Comparison of ENCODE assay signal across 24 mouse cellular contexts in genomic region chr2:91934826-91935525, GRCm38 (mm10). TPM values are rescaled to one million over a fixed set of nuclear protein-coding genes. Genes with fewer than 3 reads are reported as not detected.
DNase-seq lines count a peak whose midpoint lies in the region; ATAC-seq lines count a peak whose summit lies in the region.
"Had no signal": no experiment of that assay in that cellular context is flagged by ENCODE, and none has a peak within 500 bp of the region (broad histone marks: within the 10 kb centered on the region; RNA-seq: fewer than 3 reads in every experiment).

No protein-coding gene starts in this region.

- no peak overlapping the region for H3K4me3 ChIP-seq in heart, embryonic 10.5 days
- H3K4me3 ChIP-seq in liver, embryonic 11.5 days (ENCODE audit: low read depth, low read length): no peak overlapping the region
- no peak overlapping the region for H3K4me3 ChIP-seq in liver, embryonic 12.5 days
- H3K4me3 ChIP-seq: heart, embryonic 13.5 days; lung, embryonic 15.5 days; midbrain, embryonic 13.5 days; myocyte had no signal

- no peak for ATAC-seq in liver, embryonic 11.5 days (replicated peaks; ENCODE audit: low FRiP score)
- no peak for ATAC-seq in liver, embryonic 12.5 days
- ATAC-seq: activated CD4-positive, CD25-positive, alpha-beta regulatory T cell, adult 4 months; forebrain, embryonic 14.5 days; midbrain, embryonic 13.5 days had no signal

- no peaks in the 10 kb centered on the region for H3K27me3 ChIP-seq in heart, embryonic 10.5 days (ENCODE audit: insufficient read depth, poor library complexity, severe bottlenecking)
- H3K27me3 ChIP-seq in liver, embryonic 11.5 days (replicated peaks; ENCODE audit: control insufficient read depth, insufficient read depth, low read length): no peaks in the 10 kb centered on the region
- peaks cover 20% of the 10 kb centered on the region for H3K27me3 ChIP-seq in liver, embryonic 12.5 days (replicated peaks)
- H3K27me3 ChIP-seq: heart, embryonic 13.5 days; lung, embryonic 15.5 days had no signal

- intact Hi-C loops in heart, postnatal 36 days (cut with DNase I): no loop called here

- H3K36me3 ChIP-seq in heart, embryonic 10.5 days: peaks cover 70% of the 10 kb centered on the region
- H3K36me3 ChIP-seq in liver, embryonic 11.5 days (ENCODE audit: control insufficient read depth, insufficient read depth, low read length): peaks cover 53% of the 10 kb centered on the region
- H3K36me3 ChIP-seq in liver, embryonic 12.5 days: peaks cover 74% of the 10 kb centered on the region

- peaks cover 68% of the 10 kb centered on the region for H3K4me1 ChIP-seq in heart, embryonic 10.5 days
- H3K4me1 ChIP-seq in liver, embryonic 11.5 days (replicated peaks; ENCODE audit: control insufficient read depth, insufficient read depth, low read length): peaks cover 34% of the 10 kb centered on the region
- peaks cover 50% of the 10 kb centered on the region for H3K4me1 ChIP-seq in liver, embryonic 12.5 days

- H3K9me3 ChIP-seq in heart, embryonic 10.5 days: no peaks in the 10 kb centered on the region
- H3K9me3 ChIP-seq in liver, embryonic 11.5 days (ENCODE audit: control insufficient read depth, low read length): no peaks in the 10 kb centered on the region
- H3K9me3 ChIP-seq in liver, embryonic 12.5 days (replicated peaks): no peaks in the 10 kb centered on the region
- H3K9me3 ChIP-seq: heart, embryonic 13.5 days; lung, embryonic 15.5 days; midbrain, embryonic 13.5 days had no signal

- H3K4me2 ChIP-seq in liver, embryonic 11.5 days: no peak overlapping the region
- H3K4me2 ChIP-seq in liver, embryonic 12.5 days: no peak overlapping the region
- H3K4me2 ChIP-seq: heart, embryonic 13.5 days; lung, embryonic 15.5 days; midbrain, embryonic 13.5 days had no signal

- peak overlapping the region; percentile 92 for H3K27ac ChIP-seq in heart, embryonic 10.5 days
- 0 out of 2 replicates have a peak overlapping the region, but pooled peaks have one; percentile 1 for H3K27ac ChIP-seq in liver, embryonic 11.5 days (ENCODE audit: low read depth, low read length)
- no peak overlapping the region for H3K27ac ChIP-seq in liver, embryonic 12.5 days
- H3K27ac ChIP-seq: lung, embryonic 15.5 days; midbrain, embryonic 13.5 days had no signal

- 89% methylated on average over 9 of the region's 9 CpGs for WGBS in heart, embryonic 10.5 days
- 85% methylated on average over 9 of the region's 9 CpGs for WGBS in liver, embryonic 11.5 days
- 83% methylated on average over 9 of the region's 9 CpGs for WGBS in liver, embryonic 12.5 days (ENCODE audit: insufficient replicate concordance)

- no peak overlapping the region for H3K9ac ChIP-seq in liver, embryonic 11.5 days (ENCODE audit: low read depth, low read length)
- no peak overlapping the region for H3K9ac ChIP-seq in liver, embryonic 12.5 days
- H3K9ac ChIP-seq: lung, embryonic 15.5 days; midbrain, embryonic 13.5 days had no signal

- DNase-seq in heart, embryonic 10.5 days (ENCODE audit: low spot score): no peak
- DNase-seq in heart, postnatal 36 days: no peak
- no peak for DNase-seq in liver, embryonic 11.5 days (ENCODE audit: low spot score)
- DNase-seq in cerebellum, adult 9-11 months: peak; percentile 79
- DNase-seq in naive thymus-derived CD4-positive, alpha-beta T cell, adult 2 months (ENCODE audit: low read depth): peak; percentile 7
- no peak for DNase-seq in urinary bladder, postnatal 10 days (ENCODE audit: low spot score)
- DNase-seq: adrenal gland, postnatal 25 days; B cell, adult 2 months; heart, postnatal 4 days; kidney, postnatal 25 days; retina, postnatal 1 day; thymus, postnatal 36 days had no signal

RNA-seq across cellular contexts. Expression of gene Mdk, which starts 2.9 kb away (rescaled TPM):
- 1,001 and 1,694 TPM in 2 replicates for polyA plus RNA-seq in heart, embryonic 10.5 days (2016; fragmentation: Nextera tagmentation; extraction: Ambion mirVana)
- 1 to 10 TPM; 2.4 to 3.9 TPM for total RNA-seq in heart, postnatal 36 days (2021)
- polyA plus RNA-seq in liver, embryonic 11.5 days (2014; fragmentation: Nextera tagmentation; extraction: Ambion mirVana): 461 and 501 TPM in 2 replicates
- polyA plus RNA-seq in liver, embryonic 12.5 days (2016; fragmentation: Nextera tagmentation; extraction: Ambion mirVana): 137 and 140 TPM in 2 replicates
- total RNA-seq: liver, adult 2 months had no signal

RNA-seq across cellular contexts. Expression of gene Chrm4, which starts 7.9 kb away (rescaled TPM):
- polyA plus RNA-seq in heart, embryonic 10.5 days (2016; fragmentation: Nextera tagmentation; extraction: Ambion mirVana): 0.16 and 0.57 TPM in 2 replicates
- not detected for total RNA-seq in heart, postnatal 36 days (2021)
- polyA plus RNA-seq in liver, embryonic 11.5 days (2014; fragmentation: Nextera tagmentation; extraction: Ambion mirVana): 0.34 and 0.36 TPM in 2 replicates
- polyA plus RNA-seq in liver, embryonic 12.5 days (2016; fragmentation: Nextera tagmentation; extraction: Ambion mirVana): 0.17 TPM in 1 of 2 replicates, not detected in the other
- total RNA-seq: heart, postnatal 4 days; liver, adult 2 months had no signal
- polyA plus RNA-seq: heart, embryonic 13.5 days; intestine, embryonic 14.5 days; liver, adult 2 months; lung, embryonic 15.5 days had no signal

RNA-seq across cellular contexts. Expression of gene Gm9821, which starts 10.5 kb away (rescaled TPM):
- polyA plus RNA-seq in heart, embryonic 10.5 days (2016; fragmentation: Nextera tagmentation; extraction: Ambion mirVana): 1.9 and 3.0 TPM in 2 replicates
- total RNA-seq in heart, postnatal 36 days (2021): not detected
- polyA plus RNA-seq in liver, embryonic 11.5 days (2014; fragmentation: Nextera tagmentation; extraction: Ambion mirVana): 3.7 and 4.8 TPM in 2 replicates
- polyA plus RNA-seq in liver, embryonic 12.5 days (2016; fragmentation: Nextera tagmentation; extraction: Ambion mirVana): 2.3 and 2.5 TPM in 2 replicates
- total RNA-seq: adrenal gland, postnatal 25 days; heart, postnatal 4 days; layer of hippocampus, postnatal 14 days; left cerebral cortex, postnatal 14 days; liver, adult 2 months had no signal
- polyA plus RNA-seq: liver, adult 2 months; small intestine, adult 2 months had no signal

RNA-seq across cellular contexts. Expression of gene Dgkz, which starts 40.7 kb away (rescaled TPM):
- 58.4 and 61.0 TPM in 2 replicates for polyA plus RNA-seq in heart, embryonic 10.5 days (2016; fragmentation: Nextera tagmentation; extraction: Ambion mirVana)
- total RNA-seq in heart, postnatal 36 days (2021): 10 to 100 TPM; 48.4 to 51.2 TPM
- polyA plus RNA-seq in liver, embryonic 11.5 days (2014; fragmentation: Nextera tagmentation; extraction: Ambion mirVana): 81.4 and 85.9 TPM in 2 replicates
- polyA plus RNA-seq in liver, embryonic 12.5 days (2016; fragmentation: Nextera tagmentation; extraction: Ambion mirVana): 46.9 and 48.8 TPM in 2 replicates

Comparison
In these comparisons a context has a peak if more than half of its experiments do, and no peak if none do; other contexts are left out.
1. DNase-seq: peak in cerebellum, adult 9-11 months (single experiment) and naive thymus-derived CD4-positive, alpha-beta T cell, adult 2 months (single experiment); none in heart, embryonic 10.5 days (single experiment), heart, postnatal 36 days (0 of 2), liver, embryonic 11.5 days (single experiment) and urinary bladder, postnatal 10 days (single experiment).